Mouse (Mus musculus) kidney, postnatal 10 days (tissue): ENCODE results near the gene Nckap5l.
"Not testable (repeated sequence)": the region's sequence is repeated elsewhere in the genome, so short reads cannot be mapped to it uniquely, and the experiment has no call there.

Source experiments
- DNase-seq: peaks from one replicate; pipeline ENCODE4 v3.0.0; 2021; ENCODE audit warnings: mixed read lengths

Nckap5l gene

DNA sequence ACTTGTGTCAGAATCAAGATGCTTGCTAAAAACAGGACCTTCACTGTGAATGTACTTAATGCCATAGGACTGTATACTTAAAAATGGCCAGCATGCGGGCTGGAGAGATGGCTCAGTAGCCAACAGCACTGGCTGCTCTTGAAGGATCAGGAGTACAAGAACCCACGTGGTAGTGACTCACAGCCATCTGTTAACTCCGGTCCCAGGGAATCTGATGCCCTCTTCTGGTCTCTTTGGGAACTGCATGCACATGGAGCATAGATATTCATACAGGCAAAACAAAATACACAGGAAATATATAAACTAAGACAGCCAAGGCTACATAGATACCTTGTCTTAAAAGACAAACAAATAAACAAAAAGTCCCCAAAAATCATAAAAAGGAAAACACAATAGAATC lies 11.5 kb upstream of the Nckap5l start:
- DNase-seq: peak; percentile 91

DNA sequence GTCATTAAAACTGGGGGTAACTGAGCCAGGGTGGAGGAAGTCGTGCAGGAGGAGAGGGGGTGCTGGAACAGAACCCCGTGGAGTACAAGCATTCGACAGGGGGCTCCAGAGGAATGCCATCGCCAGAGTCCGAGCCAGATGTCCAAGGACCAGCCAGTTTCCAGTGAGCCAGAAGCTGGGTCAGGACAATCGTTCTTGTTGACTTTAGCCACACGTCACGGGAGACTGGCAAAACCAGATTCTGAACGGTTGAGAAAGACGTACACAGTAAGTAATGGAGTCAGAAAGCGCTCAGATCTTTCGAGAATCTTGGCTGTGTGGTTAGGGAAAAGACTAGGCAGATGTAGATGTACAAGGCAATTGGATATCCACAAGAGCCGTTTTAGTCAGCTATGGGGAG lies 5.6 kb upstream of the Nckap5l start:
- no peak for DNase-seq

DNA sequence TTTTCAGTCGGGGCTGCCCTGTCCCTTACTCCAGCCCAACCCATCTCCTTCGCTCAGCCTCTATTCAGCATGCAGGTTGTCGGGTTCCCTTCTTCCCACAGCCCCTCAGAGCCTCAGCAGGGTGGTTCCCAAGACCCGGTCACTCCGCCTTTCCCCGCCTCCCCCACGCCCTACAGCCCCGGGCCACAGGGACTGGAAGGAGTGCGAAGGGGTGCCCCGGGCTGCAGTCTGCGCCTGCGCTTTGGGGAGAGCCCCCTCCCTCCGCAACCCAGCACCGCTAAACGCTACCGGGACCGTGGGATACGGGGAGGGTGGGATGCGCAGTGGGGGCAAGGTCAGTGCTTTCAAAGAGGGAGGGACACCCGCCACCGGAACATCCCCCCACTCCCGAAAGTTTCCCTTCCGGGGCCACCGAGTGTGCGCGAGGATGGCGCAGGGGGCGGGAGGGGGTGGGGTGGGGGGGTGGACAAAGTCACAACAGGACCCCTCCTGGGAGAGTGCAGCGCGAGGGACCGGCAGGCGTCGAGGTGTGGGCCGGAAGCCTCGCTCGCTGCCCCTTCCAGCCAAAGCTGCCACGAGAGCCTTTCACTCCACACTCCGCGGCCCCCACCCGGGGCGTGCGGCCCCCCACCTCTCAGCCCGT lies 464 bp downstream of the Nckap5l start:
- peak; percentile 83 for DNase-seq

DNA sequence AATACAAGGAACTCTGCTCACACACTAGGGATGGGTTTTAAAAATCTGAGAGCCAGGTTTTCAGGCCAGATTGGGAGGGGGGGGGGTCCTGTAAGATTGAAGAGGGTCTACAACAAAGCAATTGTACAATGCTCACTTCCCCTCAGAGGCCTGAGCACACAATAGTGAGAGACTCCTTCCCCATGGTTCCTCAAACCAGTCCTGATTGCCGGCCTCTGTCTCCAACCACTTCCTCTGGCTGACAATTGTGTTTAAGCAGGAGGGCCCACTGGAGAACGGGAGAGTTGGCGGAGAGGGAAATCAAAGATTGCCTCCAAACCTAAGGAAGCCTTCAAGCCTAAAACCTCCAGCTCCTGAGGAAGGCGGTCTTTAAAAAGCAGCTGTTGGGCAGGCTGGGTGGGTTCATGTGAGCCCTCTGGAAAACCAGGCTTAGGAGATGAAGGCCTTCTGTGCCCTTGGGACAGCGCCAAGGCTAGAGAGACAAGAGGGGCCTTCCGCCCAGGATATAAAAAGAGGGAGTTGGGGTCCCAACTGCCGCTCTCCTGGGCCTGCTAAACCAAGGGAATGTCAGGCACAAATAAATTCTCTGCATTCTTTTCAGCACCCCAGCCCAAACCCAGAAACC lies 1.1 kb downstream of the Nckap5l start:
- DNase-seq: no peak

DNA sequence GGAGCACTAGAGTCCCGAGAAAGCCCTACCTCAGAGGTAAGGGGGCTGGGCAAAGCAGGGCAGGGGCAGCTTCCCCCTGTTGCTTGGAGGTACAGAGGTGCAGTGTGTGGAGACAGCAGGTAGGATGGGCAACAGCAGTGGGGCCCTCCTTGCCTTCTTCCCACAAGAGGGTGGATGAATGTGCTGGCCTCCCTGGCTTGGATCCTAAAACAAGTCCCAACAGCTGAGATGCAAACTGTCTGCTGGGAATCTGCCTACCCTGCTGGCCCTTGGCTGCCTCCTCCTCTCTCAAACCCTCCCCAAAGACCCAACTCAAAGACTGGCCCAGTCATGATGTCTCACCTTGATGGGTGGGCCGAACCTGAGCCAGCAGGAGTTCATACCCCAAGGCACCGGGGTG lies 2.1 kb downstream of the Nckap5l start:
- no peak for DNase-seq

DNA sequence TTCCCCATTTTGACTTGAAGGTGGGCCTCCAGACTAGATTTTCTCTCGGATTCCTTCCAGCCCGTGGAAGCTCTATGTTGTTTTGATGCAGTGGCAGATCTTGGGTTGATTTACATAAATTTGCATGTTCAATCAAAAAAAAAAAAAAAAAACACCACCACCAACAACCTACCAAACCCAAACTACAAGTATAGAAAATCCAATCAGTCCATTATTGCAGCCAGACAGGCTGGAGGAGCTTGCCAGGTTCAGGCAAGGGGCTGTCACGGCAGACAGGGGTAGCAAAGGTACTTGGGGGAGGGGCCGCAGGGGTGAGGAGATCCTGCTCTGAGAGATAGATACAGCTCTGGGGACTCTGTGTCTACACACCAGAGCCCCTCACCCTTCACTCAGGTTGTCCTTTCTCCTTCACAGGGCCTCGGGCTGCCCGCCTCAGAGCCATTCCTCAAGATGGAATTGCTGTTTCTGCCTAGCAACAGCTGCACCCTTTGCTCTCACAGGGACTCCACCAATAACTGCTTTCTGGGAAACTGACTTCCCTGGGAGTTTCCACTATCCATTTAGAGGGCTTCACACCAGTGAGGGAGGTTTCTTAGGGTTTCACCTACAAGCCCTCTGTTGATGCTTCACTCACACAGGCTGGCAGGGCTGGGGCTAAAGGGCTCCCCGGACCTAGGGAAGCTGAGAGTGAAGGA lies 2.8 kb downstream of the Nckap5l start:
- no peak for DNase-seq

DNA sequence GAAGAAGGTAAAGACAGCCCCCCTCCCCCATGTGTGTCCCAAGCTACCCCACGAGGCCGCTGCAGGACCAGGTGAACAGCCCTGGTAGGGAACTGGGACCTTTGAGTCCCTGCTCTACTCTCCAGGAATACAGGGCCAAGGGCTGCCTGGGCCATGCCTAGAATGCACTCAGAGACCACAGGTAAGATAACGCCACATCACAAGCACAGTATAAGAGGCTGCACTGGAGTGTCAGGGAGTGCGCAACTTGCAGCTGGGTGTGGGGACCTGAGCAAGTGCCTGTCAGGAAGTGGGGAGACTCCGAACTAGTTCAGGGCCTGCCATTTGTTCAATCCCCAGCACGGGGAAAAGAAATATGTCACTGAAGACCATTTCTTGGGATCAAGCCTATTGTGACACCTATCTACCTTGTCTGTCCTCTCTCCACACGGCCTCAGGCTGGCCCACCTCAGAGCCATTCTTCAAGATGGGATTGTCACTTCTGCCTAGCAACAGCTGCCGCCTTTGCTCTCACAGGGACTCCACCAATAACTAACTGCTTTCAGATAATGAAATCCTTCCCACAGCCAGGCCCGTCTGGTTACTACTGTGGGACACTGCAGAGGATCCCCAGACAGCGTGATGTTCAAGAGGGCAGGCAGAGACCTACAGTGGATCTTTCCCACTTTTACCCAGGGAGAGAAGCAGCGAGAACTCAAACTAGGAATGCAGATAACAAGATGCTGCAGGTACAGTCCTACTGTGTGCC lies 4.2 kb downstream of the Nckap5l start:
- DNase-seq: no peak

DNA sequence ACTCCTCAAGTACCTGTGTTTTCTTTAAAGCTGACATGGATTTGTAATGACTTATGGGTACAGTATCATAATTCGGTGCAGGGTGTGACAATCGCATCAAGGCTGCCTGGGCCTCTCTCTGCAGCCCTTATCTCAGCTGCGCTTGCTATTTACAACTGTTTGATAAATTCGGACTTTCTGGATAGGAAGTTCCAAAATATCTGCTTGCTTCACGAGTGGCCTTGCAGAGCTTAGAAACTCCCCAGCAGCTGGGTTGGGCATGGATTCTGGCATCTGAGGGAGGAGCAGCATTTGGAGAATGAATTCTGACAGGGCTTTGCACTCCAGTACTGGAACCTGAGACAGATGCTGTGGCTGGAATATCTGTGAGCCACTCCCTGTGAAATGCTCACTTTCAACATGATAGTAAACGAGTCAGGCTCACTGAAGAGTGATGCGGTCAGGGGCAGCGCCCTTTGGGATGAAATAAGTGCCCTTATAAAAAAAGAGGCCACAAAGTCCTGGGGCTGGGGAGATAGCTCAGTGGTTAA lies 7.7 kb downstream of the Nckap5l start:
- no peak for DNase-seq

DNA sequence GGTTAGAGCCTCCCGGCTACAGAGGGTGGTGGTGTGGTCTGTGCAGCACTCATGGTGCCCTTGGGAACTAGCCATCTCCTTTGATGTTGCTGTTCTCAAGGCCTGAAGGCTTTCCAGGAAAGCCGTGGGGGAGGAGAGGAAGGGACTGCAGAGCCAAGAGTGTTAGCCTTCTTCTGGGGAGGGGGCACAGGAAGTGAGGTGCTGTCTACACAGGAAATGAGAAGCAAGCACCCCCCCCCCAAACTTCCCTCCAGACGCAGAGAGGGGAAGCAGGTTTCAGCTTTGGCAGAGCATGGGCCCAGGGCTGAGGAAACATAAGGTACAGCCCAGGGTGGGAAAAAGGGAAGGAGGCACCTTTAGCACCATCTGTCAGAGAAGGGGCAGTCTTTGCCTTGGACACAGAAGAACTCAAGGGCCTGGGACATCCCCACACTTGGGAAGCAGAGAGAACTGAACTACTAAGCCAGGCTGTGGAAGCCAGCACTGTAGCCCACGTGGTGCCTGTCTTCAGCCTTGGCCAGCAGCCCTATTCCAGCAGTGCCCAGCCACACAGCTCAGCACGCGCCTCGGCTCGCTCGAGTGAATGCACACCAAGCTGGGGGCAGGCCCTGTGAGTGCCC lies 8.3 kb downstream of the Nckap5l start:
- peak; percentile 76 for DNase-seq

DNA sequence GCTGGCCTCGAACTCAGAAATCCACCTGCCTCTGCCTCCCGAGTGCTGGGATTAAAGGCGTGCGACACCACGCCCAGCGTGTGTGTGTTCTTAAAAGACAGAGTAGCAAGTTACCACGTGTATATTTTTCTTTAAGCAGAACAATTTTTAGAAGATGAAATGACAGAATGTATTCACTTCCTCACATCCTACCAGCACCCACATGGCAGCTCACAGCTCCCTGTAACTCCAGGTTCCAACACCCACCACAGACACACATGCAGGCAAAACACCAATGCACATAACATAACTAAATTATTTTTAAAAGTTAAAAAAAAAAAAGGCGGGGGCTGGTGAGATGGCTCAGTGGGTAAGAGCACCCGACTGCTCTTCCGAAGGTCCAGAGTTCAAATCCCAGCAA lies 11.4 kb downstream of the Nckap5l start:
- not testable (repeated sequence) for DNase-seq

DNA sequence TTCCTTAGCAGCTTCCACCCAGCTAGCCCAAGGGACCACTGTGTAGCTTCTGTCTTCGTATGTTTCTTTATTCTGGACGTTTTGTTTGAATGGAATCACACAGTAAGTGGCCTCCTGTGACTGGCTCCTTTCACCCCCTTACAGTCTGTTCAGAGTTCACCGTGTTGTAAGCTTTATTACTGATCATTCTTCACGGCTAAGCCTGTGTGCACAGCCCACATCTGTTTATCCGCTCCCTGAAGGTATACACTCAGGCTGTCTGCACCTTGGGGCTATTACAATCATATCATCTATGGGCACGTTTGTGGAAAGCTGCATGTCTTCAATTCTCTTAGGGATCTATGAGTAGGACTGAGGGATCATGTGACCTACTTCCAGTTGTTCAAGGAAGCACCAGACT lies 12.0 kb downstream of the Nckap5l start:
- no peak for DNase-seq

DNA sequence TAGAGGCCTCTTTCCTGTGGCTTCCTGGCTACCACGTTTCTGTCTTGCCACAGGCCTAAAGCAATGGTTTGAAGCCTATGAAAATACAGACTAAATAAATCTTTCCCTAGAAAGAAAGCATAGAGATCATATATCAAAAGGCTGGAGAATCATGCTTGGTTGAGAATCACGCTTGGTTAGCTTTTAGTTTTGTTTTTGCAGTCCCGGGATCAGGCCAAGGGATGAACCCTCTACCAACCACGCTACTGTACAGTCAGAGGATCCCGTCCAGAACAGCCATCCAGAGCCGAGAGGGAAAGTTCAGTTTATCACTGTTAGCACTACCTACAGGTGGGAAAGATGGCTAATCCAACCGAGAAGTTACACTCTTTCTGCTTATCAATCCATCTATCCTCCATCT lies 15.2 kb downstream of the Nckap5l start:
- no peak for DNase-seq

DNA sequence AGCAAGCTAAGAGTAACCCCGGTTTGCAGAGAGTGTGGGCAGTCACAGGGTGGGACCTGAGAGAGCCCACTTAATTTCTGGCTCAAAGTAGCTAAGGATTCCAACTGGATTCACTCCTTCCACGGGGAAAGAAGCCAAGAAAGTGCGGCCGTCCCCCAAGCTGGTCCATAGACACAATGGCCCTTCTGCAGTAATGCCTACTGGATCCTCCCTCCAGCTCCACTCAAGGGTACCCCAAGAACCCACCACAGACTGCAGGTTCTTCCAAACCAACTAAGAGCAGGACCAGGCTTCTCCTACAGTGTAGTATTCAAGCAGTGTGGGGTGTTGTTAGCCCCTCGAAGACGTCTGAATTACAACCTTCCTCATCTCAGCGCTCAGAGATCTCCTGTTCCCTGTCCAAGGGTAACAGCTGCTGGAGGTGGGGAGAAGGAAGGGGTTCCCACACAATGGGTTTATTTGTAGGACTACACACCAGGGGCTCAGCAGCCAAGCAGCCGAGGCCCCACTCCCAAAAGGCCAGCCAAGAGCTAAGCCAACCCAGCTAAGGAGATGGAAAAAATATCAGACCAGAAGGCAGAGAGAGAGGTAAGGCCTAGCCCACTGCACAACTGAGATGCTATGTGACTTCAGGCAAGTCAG lies 16.6 kb downstream of the Nckap5l start:
- no peak for DNase-seq

DNA sequence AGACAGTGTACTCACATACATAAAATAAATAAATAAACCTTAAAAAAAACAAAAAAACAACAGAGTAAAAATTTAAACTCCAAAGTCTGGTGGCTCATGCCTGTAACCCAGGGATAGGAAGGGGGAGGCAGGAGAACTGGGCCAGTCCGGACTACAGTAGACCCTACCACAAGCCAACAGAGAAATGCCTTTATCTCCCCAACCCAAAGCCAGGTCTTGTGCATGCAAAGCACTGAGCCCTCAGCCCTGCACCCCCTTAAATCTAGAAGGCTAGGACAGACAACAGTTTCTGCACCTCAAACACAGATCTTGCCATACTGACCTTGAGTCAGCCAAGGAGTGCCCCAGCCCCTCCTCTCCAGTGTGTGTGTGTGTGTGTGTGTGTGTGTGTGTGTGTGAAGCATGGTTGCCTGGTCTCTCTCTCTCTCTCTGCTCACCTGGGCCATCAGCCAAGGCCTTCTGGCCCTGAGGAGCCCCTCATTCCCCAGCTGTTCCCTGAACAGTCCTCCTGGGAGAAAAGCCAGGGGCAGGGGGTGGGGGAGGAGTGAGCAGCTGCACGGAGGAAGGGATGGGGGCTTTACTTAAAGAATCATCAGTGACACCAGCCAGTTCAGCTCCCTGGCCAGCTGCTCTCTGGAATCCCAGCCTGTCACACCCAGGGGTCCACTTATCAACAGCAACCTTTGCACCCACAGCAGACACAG lies 17.3 kb downstream of the Nckap5l start:
- DNase-seq: peak; percentile 81

DNA sequence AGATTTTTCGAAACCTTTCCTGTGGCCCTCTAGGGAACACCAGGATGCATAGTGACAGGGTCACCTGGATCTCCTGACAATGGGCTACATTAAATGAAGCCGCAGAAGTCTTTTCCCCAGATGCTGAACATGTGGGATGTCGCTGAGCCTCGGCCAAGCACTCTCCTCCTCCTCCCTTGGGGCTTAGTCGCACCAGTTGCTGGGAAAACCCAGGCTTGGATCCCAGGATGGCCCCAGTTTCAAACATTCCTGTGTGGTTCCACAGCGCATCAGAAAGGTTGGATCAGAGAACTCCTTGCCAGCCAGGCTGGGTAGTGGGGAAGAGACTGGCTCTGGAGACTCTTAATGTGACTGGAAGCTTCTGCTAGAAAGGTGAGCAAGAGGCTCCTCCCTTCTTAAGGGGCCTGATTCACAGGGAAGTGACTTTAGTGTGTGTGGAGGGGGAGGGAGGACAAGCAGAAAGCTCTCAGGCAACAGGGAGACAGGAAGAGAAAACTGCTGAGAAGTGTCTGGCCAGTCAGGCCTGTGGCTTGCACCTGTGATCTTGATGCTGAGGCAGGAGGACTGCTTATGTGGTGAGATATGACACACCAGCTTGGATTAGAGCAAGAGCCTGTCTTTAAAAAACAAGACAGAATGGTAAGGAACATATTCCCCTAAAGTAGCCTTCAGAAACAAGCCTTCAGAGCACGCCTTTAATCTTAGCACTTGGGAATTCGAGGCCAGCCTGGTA lies 18.4 kb downstream of the Nckap5l start:
- no peak for DNase-seq

DNA sequence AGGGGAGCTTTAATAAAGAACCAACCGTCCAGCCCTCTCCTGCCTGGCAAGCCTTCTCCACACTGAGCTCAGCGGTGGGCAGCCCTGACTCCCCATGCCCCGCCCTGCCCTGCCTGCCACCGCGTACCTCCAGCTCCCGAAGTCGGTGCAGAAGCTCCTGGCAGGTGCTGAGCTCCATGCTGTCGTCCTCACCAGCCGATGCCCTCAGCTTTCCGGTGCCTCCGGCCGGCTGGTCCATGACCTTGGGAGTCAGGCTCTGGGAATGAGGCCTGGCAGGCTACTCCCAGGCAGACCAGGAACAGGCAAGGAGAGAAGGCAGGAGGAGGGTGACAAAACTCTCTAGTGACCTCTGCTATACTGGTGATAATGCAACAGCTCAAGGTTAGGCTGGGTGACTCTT lies 23.6 kb downstream of the Nckap5l start:
- DNase-seq: no peak

DNA sequence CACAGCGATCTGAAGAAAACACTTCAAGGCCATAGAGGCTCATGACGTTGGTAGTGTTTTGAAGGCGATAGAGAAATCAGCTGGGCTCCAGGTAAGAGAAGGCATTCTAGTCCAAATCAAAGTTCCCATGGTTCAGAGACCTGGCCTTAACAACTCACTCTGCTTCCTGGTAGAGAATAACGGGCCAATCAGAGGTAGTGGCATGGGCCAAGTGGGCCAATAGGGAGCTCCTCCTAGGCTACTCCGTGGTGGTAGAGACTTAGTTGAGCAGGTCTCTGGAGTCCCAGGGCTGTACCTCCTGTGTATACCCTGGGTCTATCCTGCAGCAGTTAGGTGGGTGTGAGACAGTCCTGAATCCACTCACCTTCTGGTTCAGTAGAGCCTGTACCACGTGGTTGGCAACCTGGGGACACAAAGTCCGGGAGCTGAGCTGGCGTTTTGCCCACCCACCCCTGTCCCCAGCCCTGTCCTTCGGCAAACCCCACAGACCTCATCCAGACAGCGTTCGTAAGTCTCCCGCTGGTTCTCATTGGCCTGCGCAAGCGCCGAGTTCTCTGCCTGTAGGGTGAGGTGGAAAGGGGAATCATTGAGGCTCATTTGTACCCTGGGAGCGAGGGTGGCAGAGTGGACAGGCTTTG lies 24.3 kb downstream of the Nckap5l start:
- no peak for DNase-seq

DNA sequence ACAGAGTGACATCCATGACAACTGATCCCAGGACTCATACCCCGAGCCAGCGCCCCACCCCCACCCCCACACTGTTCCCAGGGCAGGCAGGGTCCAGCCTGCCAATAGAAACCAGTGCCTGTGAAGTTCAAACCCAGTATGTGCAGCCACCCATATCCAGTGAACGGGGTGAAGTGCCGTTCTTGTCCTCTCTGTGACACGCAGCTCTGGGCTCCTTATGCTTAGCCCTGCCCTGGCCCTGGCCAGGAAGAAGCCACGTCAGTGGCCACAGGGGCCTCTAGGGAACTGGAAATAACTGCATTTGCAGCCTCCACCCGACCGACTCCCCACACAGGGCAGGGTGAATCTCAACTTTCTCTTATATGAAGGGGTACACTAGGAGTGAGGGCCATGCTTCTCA lies 25.6 kb downstream of the Nckap5l start:
- DNase-seq: no peak

DNA sequence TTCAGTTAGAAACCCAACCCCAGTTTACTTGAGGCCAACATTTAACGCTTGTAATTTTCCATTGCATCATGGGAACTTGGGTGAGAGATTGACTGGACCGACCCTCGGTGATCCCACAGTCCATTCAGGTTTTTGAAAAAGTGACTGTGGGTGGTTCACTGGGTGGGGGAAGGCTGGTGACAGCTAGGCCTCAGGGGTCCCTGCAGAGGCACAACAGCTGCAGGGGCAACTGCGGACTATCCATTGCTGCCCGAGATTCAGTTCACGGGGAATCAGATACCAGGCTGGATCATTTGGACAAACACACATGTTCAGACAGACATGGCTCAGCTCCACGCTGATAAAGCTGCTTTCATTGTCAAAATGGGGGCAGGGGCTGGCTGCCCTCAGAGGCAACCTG lies 26.0 kb downstream of the Nckap5l start:
- no peak for DNase-seq

DNA sequence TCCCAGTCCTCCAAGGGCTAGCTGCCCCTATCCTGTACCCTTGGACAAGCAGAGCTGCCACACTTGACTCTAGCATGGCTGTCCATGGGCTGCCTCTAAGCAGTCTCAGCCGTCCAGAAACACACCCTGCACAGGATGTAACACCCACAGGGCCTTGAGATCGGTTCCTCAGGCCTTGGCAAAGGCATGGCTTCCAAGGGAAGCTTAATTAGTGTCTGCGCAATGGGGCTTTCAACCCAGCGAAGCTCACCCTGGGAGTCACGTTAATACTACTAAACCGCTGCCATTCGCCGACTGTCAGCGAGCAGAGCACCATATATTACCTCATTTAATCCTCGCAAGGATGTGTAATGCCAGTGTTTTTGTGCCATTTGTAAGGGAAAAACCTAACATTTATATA lies 26.5 kb downstream of the Nckap5l start:
- no peak for DNase-seq

DNA sequence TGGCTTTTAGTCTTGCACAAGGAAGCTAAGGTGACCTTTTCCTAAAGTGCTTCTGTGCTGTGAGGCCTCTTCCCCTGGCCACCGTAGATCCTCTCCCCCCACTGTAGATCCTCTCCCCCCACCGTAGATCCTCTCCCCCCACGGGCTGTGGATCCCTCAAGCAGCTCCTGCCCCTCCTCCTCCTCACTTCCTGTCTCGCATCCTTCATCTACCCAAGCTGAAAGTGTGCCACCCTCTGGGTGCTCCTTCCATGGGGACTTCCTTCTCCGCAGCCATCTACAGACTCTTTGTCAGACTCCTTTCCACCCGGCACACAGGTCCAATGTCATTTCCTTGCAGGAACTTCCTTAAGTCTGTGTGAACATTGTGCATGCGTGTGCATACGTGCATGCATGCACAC lies 27.2 kb downstream of the Nckap5l start:
- DNase-seq: no peak
